Mouse (Mus musculus): Measurements from ENCODE around the gene C330007P06Rik. TPM values are rescaled to one million over a fixed set of nuclear protein-coding genes. Genes with fewer than 3 reads are reported as not detected.

Gene C330007P06Rik
- polyA plus RNA-seq, 1 experiment from 2014 or later, result 32.9 TPM

- Histone ChIP-seq H3K9ac (replicated peaks) (no peak overlapping the region; the same call in 1 of the 2 replicates), H3K27ac (0 out of 2 replicates have a peak overlapping the region, but pooled peaks have one; percentile 53), H3K4me1 (replicated peaks) (no peaks in the 10 kb centered on the region), H3K4me3 (replicated peaks) (peak overlapping the region; percentile 21; the same call in 1 of the 2 replicates), H3K27me3 (no peaks in the 10 kb centered on the region), H3K36me3 (no peaks in the 10 kb centered on the region), H3K4me2 (peak overlapping the region; percentile 48), H3K9me3 (no peaks in the 10 kb centered on the region)
- WGBS, result 26% methylated on average over 19 of the region's 19 CpGs
- ATAC-seq (ENCODE audit: insufficient number of reproducible peaks, insufficient read depth, low FRiP score, low TSS enrichment, low read depth), result no peak
Observed at GRCm38 (mm10) chrX:36833397-36834084, 40.4 kb downstream of the C330007P06Rik start.

- Histone ChIP-seq H3K27me3 (no peaks in the 10 kb centered on the region), H3K4me2 (no peak overlapping the region), H3K36me3 (no peaks in the 10 kb centered on the region), H3K27ac (no peak overlapping the region), H3K4me3 (replicated peaks) (no peak overlapping the region), H3K9me3 (no peaks in the 10 kb centered on the region), H3K9ac (replicated peaks) (no peak overlapping the region), H3K4me1 (replicated peaks) (no peaks in the 10 kb centered on the region)
- no peak for ATAC-seq (ENCODE audit: insufficient number of reproducible peaks, insufficient read depth, low FRiP score, low TSS enrichment, low read depth)
- 77% methylated on average over 4 of the region's 4 CpGs for WGBS
Observed at GRCm38 (mm10) chrX:36831632-36832031, 42.3 kb downstream of the C330007P06Rik start.

- 40% methylated on average over 5 of the region's 5 CpGs for WGBS
- no peak overlapping the region for H3K27ac ChIP-seq
- H3K9ac ChIP-seq (replicated peaks), result no peak overlapping the region
- H3K36me3 ChIP-seq, result no peaks in the 10 kb centered on the region
- H3K27me3 ChIP-seq, result no peaks in the 10 kb centered on the region
- no peaks in the 10 kb centered on the region for H3K9me3 ChIP-seq
- no peak for ATAC-seq (ENCODE audit: insufficient number of reproducible peaks, insufficient read depth, low FRiP score, low TSS enrichment, low read depth)
- no peak overlapping the region for H3K4me3 ChIP-seq (replicated peaks)
- no peaks in the 10 kb centered on the region for H3K4me1 ChIP-seq (replicated peaks)
- no peak overlapping the region for H3K4me2 ChIP-seq
Observed at GRCm38 (mm10) chrX:36830271-36830670, 43.6 kb downstream of the C330007P06Rik start.

- H3K27me3 ChIP-seq, result no peaks in the 10 kb centered on the region
- H3K9me3 ChIP-seq, result no peaks in the 10 kb centered on the region
- H3K4me3 ChIP-seq (replicated peaks), result no peak overlapping the region
- no peaks in the 10 kb centered on the region for H3K4me1 ChIP-seq (replicated peaks)
- no peak overlapping the region for H3K9ac ChIP-seq (replicated peaks)
- H3K27ac ChIP-seq, result no peak overlapping the region
- WGBS, result 94% methylated on average over 5 of the region's 5 CpGs
- H3K36me3 ChIP-seq, result no peaks in the 10 kb centered on the region
- no peak for ATAC-seq (ENCODE audit: insufficient number of reproducible peaks, insufficient read depth, low FRiP score, low TSS enrichment, low read depth)
- H3K4me2 ChIP-seq, result no peak overlapping the region
Observed at GRCm38 (mm10) chrX:36826873-36827272, 47.0 kb downstream of the C330007P06Rik start.

- Histone ChIP-seq H3K36me3 (no peaks in the 10 kb centered on the region), H3K9me3 (no peaks in the 10 kb centered on the region), H3K4me3 (replicated peaks) (no peak overlapping the region), H3K27me3 (no peaks in the 10 kb centered on the region), H3K4me1 (replicated peaks) (no peaks in the 10 kb centered on the region), H3K4me2 (no peak overlapping the region), H3K9ac (replicated peaks) (no peak overlapping the region), H3K27ac (no peak overlapping the region)
- 52% methylated on average over 2 of the region's 2 CpGs for WGBS
- ATAC-seq (ENCODE audit: insufficient number of reproducible peaks, insufficient read depth, low FRiP score, low TSS enrichment, low read depth), result no peak
Observed at GRCm38 (mm10) chrX:36825032-36825431, 48.9 kb downstream of the C330007P06Rik start.

- Histone ChIP-seq H3K27me3 (no peaks in the 10 kb centered on the region), H3K4me2 (no peak overlapping the region), H3K36me3 (no peaks in the 10 kb centered on the region), H3K4me1 (replicated peaks) (no peaks in the 10 kb centered on the region), H3K9me3 (no peaks in the 10 kb centered on the region), H3K27ac (no peak overlapping the region), H3K9ac (replicated peaks) (no peak overlapping the region), H3K4me3 (replicated peaks) (no peak overlapping the region)
- ATAC-seq (ENCODE audit: insufficient number of reproducible peaks, insufficient read depth, low FRiP score, low TSS enrichment, low read depth), result no peak
- 70% methylated on average over 10 of the region's 10 CpGs for WGBS
Observed at GRCm38 (mm10) chrX:36823932-36824711, 49.8 kb downstream of the C330007P06Rik start.

GRCm38 (mm10) chrX:36820201-36820600 lies 53.7 kb downstream of the C330007P06Rik start:
- Histone ChIP-seq H3K4me2 (no peak overlapping the region), H3K36me3 (no peaks in the 10 kb centered on the region), H3K27me3 (no peaks in the 10 kb centered on the region), H3K4me3 (replicated peaks) (no peak overlapping the region), H3K9ac (replicated peaks) (no peak overlapping the region), H3K27ac (no peak overlapping the region), H3K4me1 (replicated peaks) (peaks cover 7% of the 10 kb centered on the region; the same call in 1 of the 2 replicates), H3K9me3 (no peaks in the 10 kb centered on the region)
- no peak for ATAC-seq (ENCODE audit: insufficient number of reproducible peaks, insufficient read depth, low FRiP score, low TSS enrichment, low read depth)
- WGBS, result 14% methylated on average over 4 of the region's 4 CpGs

- no peaks in the 10 kb centered on the region for H3K9me3 ChIP-seq
- H3K36me3 ChIP-seq, result no peaks in the 10 kb centered on the region
- H3K4me2 ChIP-seq, result no peak overlapping the region
- H3K9ac ChIP-seq (replicated peaks), result no peak overlapping the region
- no peak overlapping the region for H3K4me3 ChIP-seq (replicated peaks)
- H3K27me3 ChIP-seq, result no peaks in the 10 kb centered on the region
- no peak for ATAC-seq (ENCODE audit: insufficient number of reproducible peaks, insufficient read depth, low FRiP score, low TSS enrichment, low read depth)
- WGBS, result 75% methylated on average over 4 of the region's 4 CpGs
- no peak overlapping the region for H3K27ac ChIP-seq
- H3K4me1 ChIP-seq (replicated peaks), result peaks cover 7% of the 10 kb centered on the region; the same call in 1 of the 2 replicates
Observed at GRCm38 (mm10) chrX:36819575-36819974, 54.3 kb downstream of the C330007P06Rik start.

GRCm38 (mm10) chrX:36816953-36817441 lies 56.9 kb downstream of the C330007P06Rik start:
- H3K27me3 ChIP-seq, result no peaks in the 10 kb centered on the region
- peaks cover 7% of the 10 kb centered on the region; the same call in 1 of the 2 replicates for H3K4me1 ChIP-seq (replicated peaks)
- H3K36me3 ChIP-seq, result no peaks in the 10 kb centered on the region
- peak overlapping the region; percentile 16 for H3K4me3 ChIP-seq (replicated peaks)
- H3K9ac ChIP-seq (replicated peaks), result peak overlapping the region; percentile 12; the same call in 1 of the 2 replicates
- WGBS, result 17% methylated on average over 9 of the region's 10 CpGs
- peak overlapping the region; percentile 82 for H3K27ac ChIP-seq
- peak; percentile 79 for ATAC-seq (ENCODE audit: insufficient number of reproducible peaks, insufficient read depth, low FRiP score, low TSS enrichment, low read depth)
- no peaks in the 10 kb centered on the region for H3K9me3 ChIP-seq
- H3K4me2 ChIP-seq, result peak overlapping the region; percentile 48

GRCm38 (mm10) chrX:36816368-36816899 lies 57.5 kb downstream of the C330007P06Rik start:
- peaks cover 7% of the 10 kb centered on the region; the same call in 1 of the 2 replicates for H3K4me1 ChIP-seq (replicated peaks)
- 42% methylated on average over 8 of the region's 8 CpGs for WGBS
- no peak for ATAC-seq (ENCODE audit: insufficient number of reproducible peaks, insufficient read depth, low FRiP score, low TSS enrichment, low read depth)
- peak overlapping the region; percentile 48 for H3K4me2 ChIP-seq
- H3K9me3 ChIP-seq, result no peaks in the 10 kb centered on the region
- H3K9ac ChIP-seq (replicated peaks), result no peak overlapping the region
- H3K27me3 ChIP-seq, result no peaks in the 10 kb centered on the region
- H3K27ac ChIP-seq, result peak overlapping the region; percentile 82; the same call in 1 of the 2 replicates
- peak overlapping the region; percentile 16 for H3K4me3 ChIP-seq (replicated peaks)
- no peaks in the 10 kb centered on the region for H3K36me3 ChIP-seq

- H3K9ac ChIP-seq (replicated peaks), result no peak overlapping the region
- H3K4me1 ChIP-seq (replicated peaks), result peaks cover 7% of the 10 kb centered on the region; the same call in 1 of the 2 replicates
- no peaks in the 10 kb centered on the region for H3K9me3 ChIP-seq
- no peak for ATAC-seq (ENCODE audit: insufficient number of reproducible peaks, insufficient read depth, low FRiP score, low TSS enrichment, low read depth)
- WGBS, result 84% methylated on average over 4 of the region's 4 CpGs
- no peak overlapping the region for H3K27ac ChIP-seq
- H3K4me2 ChIP-seq, result no peak overlapping the region
- no peaks in the 10 kb centered on the region for H3K27me3 ChIP-seq
- H3K36me3 ChIP-seq, result no peaks in the 10 kb centered on the region
- no peak overlapping the region for H3K4me3 ChIP-seq (replicated peaks)
Observed at GRCm38 (mm10) chrX:36815439-36815838, 58.5 kb downstream of the C330007P06Rik start.

Measured in limb, embryonic 12.5 days (tissue).